Mouse (Mus musculus) heart, adult 10 weeks (tissue): Measurements from ENCODE around the gene Olfr169. TPM values are rescaled to one million over a fixed set of nuclear protein-coding genes. Genes with fewer than 3 reads are reported as not detected.

ENCODE experiments used
- polyA plus RNA-seq: library from polyadenylated mRNA; stranded (reverse); fragments of 350-450 nt; fragmentation: Illumina TruSeq; extraction: RNeasy Lipid Tissue Mini Kit (QIAGEN cat#74804); gene quantifications from one replicate; pipeline ENCODE4 v1.2.3, GENCODE M21; 2014; ENCODE audit warnings: low read depth, low replicate concordance

Olfr169 gene
- polyA plus RNA-seq: not detected

GRCm38 (mm10) chr16:19571709-19572108, at the start of gene Olfr169:
Gene Olfr169, minus strand, starts transcription at chr16:19571809.

DNA sequence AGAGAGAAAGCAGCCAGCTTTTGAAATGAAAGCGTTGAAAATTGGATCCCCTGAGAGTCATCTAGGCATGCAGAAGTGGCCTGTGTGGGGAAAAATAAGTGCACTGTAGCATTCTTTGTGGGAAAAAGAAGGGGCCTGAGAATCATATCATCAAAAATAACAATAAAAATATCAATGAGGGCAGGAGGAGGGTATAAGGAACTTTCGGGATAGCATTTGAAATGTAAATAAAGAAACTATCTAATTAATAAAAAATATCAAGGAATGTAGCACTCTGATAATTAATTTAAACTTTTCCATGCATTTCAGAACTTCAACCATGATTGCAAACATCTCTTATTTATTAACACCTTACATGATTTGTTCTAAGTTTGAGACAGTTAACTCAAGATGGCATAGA, 40.2 kb upstream of the Olfr169 start, which contains the start of gene Olfr170:
Gene Olfr170 (minus strand): TSS at position 101 of the 400 bp plus-strand sequence.

GRCm38 (mm10) chr16:19535455-19535854, 36.2 kb downstream of the Olfr169 start, which contains the start of gene Olfr168:
Gene Olfr168, minus strand, starts transcription at chr16:19535555.

GRCm38 (mm10) chr16:19522166-19522565, 49.4 kb downstream of the Olfr169 start, which contains the start of gene Olfr167:
Gene Olfr167, minus strand, starts transcription at chr16:19522266.

Other genes starting within 250 kb of the Olfr169 start
- gene Olfr165, start 148.7 kb downstream of the Olfr169 start, polyA plus RNA-seq: not detected
- not detected for gene Olfr166, start 88.1 kb downstream of the Olfr169 start, polyA plus RNA-seq
- gene Olfr167, start 49.5 kb downstream of the Olfr169 start, polyA plus RNA-seq: not detected
- not detected for gene Olfr168, start 36.3 kb downstream of the Olfr169 start, polyA plus RNA-seq
- not detected for gene Olfr170, start 40.1 kb upstream of the Olfr169 start, polyA plus RNA-seq
- not detected for gene Olfr171, start 58.1 kb upstream of the Olfr169 start, polyA plus RNA-seq
- not detected for gene Lamp3, start 134.6 kb upstream of the Olfr169 start, polyA plus RNA-seq
- gene B3gnt5, start 188.4 kb upstream of the Olfr169 start, polyA plus RNA-seq: 0.26 TPM